Mouse (Mus musculus) neural tube, embryonic 13.5 days (tissue): ENCODE data around the gene Rbm33. TPM values are rescaled to one million over a fixed set of nuclear protein-coding genes. Genes with fewer than 3 reads are reported as not detected.

Source experiments
- ATAC-seq: fragments of 200-750 bp; cut with Nextera tagmentation; 2 replicates; pipeline ENCODE4 v1.8.0; 2017; ENCODE audit warnings: low read depth, mild to moderate bottlenecking, moderate TSS enrichment, moderate library complexity
- H3K27ac ChIP-seq: fragments of 300-500 bp; sonication (generic); replicated peaks from 2 replicates; pipeline ENCODE4 v1.5.1; 2015; ENCODE audit warnings: moderate library complexity, mild to moderate bottlenecking, inconsistent platforms
- H3K27me3 ChIP-seq: fragments of 300-500 bp; sonication (generic); 2 replicates; pipeline ENCODE4 v1.6.1; 2015; ENCODE audit warnings: mild to moderate bottlenecking, inconsistent platforms
- H3K36me3 ChIP-seq: fragments of 300-500 bp; sonication (generic); 2 replicates; pipeline ENCODE4 v1.6.1; 2015; ENCODE audit warnings: mild to moderate bottlenecking, inconsistent platforms
- H3K4me1 ChIP-seq: fragments of 300-500 bp; sonication (generic); replicated peaks from 2 replicates; pipeline ENCODE4 v1.6.1; 2015; ENCODE audit warnings: inconsistent platforms
- H3K4me2 ChIP-seq: fragments of 300-500 bp; sonication (generic); 2 replicates; pipeline ENCODE4 v1.6.1; 2015; ENCODE audit warnings: inconsistent platforms, mild to moderate bottlenecking, moderate library complexity
- H3K4me3 ChIP-seq: fragments of 300-500 bp; sonication (generic); 2 replicates; pipeline ENCODE4 v1.5.1; 2015; ENCODE audit warnings: mild to moderate bottlenecking, inconsistent platforms
- H3K9ac ChIP-seq: fragments of 300-500 bp; sonication (generic); 2 replicates; pipeline ENCODE4 v1.6.1; 2015; ENCODE audit warnings: moderate library complexity, mild to moderate bottlenecking, inconsistent platforms
- H3K9me3 ChIP-seq: fragments of 300-500 bp; sonication (generic); 2 replicates; pipeline ENCODE4 v1.6.1; 2016; ENCODE audit warnings: inconsistent platforms
- WGBS: fragments of 180-500 bp; shearing (Covaris S2); methylation state at CpG from one replicate; pipeline ENCODE4 v1.1.7; 2015; 5-methylcytosine and 5-hydroxymethylcytosine counted together
- polyA plus RNA-seq: library from polyadenylated mRNA; unstranded; fragments of >200 nt; fragmentation: Nextera tagmentation; extraction: Ambion mirVana; gene quantifications from 2 replicates; pipeline ENCODE4 v1.2.1, GENCODE M21; 2015

Rbm33 gene
- polyA plus RNA-seq, 1 experiment from 2014 or later = 13.2 TPM

DNA sequence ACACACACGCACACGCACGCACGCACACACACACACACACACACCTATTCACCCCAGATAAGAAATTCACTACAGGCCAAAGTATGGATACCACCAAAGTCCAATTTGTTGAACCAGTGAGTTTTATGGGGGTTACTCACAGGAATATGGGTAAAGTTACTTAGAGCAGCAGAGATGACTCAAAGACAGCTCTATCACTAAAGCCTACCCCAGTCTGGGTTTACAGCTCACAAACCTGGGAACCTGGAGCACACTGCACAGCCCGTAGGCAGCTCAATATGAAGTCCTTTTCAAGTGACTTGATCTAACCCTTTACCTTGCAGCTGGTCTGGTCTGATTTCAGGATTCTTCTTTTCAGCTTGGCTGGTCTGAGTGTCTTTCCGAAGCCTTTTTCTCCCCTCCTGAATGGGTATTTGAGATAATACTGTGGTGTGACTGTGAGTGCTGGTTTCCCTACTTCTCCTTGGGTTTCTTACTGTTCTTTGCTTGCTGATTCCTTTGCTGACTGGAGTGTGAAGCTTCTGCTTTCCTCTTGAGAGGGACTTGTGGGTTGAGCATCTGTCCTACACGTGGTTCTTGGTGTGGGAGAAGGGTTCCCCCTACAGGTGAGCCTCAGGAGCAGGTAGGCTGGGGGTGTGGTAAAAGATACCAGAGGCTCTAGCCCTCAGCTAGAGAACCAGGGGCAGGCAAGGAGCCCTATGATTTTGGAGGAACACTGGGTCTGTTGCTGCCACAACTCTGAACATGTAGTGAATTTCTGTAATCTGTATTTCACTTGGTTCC, 12.3 kb downstream of the Rbm33 start:
- H3K4me3 ChIP-seq = no peak overlapping the region
- 81% methylated on average over 7 of the region's 7 CpGs for WGBS
- peaks cover 18% of the 10 kb centered on the region for H3K36me3 ChIP-seq
- H3K27ac ChIP-seq = no peak overlapping the region
- no peaks in the 10 kb centered on the region for H3K9me3 ChIP-seq
- no peak overlapping the region for H3K9ac ChIP-seq
- no peak for ATAC-seq
- H3K4me1 ChIP-seq = peaks cover 24% of the 10 kb centered on the region
- H3K27me3 ChIP-seq = no peaks in the 10 kb centered on the region
- no peak overlapping the region for H3K4me2 ChIP-seq

DNA sequence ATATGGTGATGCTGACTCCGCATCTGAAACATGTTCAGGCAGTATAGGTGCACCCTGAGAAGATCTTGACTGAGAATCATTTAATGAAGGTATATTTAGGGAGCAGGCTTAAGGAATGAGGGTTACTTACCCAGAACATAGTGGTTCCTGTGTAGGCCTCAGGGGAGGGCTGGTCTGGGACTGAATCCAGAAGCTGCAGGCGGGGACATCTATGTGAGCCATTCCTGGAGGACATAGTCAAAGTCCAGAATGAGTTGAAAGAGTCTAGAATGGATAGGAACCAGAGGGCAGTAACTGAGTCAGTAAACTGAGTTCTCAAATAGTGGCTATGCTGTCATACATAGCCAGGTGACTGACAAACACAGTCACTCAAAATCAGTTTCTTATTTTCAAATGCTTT, 16.8 kb downstream of the Rbm33 start:
- Histone ChIP-seq H3K4me3 (no peak overlapping the region), H3K4me1 (no peaks in the 10 kb centered on the region), H3K27ac (no peak overlapping the region), H3K9me3 (no peaks in the 10 kb centered on the region), H3K4me2 (no peak overlapping the region), H3K36me3 (peaks cover 50% of the 10 kb centered on the region), H3K9ac (no peak overlapping the region), H3K27me3 (no peaks in the 10 kb centered on the region)
- no peak for ATAC-seq
- 91% methylated on average over 2 of the region's 2 CpGs for WGBS

- H3K27ac ChIP-seq = no peak overlapping the region
- no peaks in the 10 kb centered on the region for H3K9me3 ChIP-seq
- no peak for ATAC-seq
- H3K27me3 ChIP-seq = no peaks in the 10 kb centered on the region
- H3K4me3 ChIP-seq = no peak overlapping the region
- no peaks in the 10 kb centered on the region; the same call in 1 of the 2 replicates for H3K4me1 ChIP-seq
- H3K4me2 ChIP-seq = no peak overlapping the region
- peaks cover 47% of the 10 kb centered on the region for H3K36me3 ChIP-seq
- no peak overlapping the region for H3K9ac ChIP-seq
Measured at GRCm38 (mm10) chr5:28351857-28352513, 35.1 kb downstream of the Rbm33 start.

GRCm38 (mm10) chr5:28355614-28356013, 38.7 kb downstream of the Rbm33 start:
- H3K36me3 ChIP-seq = peaks cover 60% of the 10 kb centered on the region

DNA sequence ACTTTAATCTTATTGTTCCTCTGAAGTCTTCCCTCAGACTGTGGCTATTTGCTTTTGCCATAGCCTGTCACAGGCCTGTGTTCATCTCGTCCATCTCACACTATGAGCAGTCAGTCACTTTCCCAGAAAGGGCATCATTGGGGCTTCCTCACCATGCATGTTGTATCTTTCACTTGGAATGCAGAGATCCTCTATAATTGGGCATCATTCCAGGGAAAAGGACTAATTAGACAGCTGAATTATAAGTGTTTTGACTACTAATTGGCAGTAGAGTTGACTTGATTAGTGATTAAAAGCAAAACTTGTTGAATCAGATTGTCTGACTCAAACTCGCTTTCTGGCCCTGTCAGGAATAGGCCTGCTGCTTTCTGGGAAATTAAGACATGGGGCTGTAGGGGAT, 43.8 kb downstream of the Rbm33 start:
- Histone ChIP-seq H3K4me2 (no peak overlapping the region), H3K27me3 (no peaks in the 10 kb centered on the region), H3K9ac (no peak overlapping the region), H3K36me3 (peaks cover 77% of the 10 kb centered on the region), H3K9me3 (no peaks in the 10 kb centered on the region), H3K4me3 (no peak overlapping the region), H3K4me1 (no peaks in the 10 kb centered on the region; the same call in 1 of the 2 replicates), H3K27ac (no peak overlapping the region)
- no peak for ATAC-seq
- WGBS = 90% methylated on average over 2 of the region's 2 CpGs

More at GRCm38 (mm10) chr5:28355614-28356013, 38.7 kb downstream of the Rbm33 start:
- Histone ChIP-seq H3K27me3 (no peaks in the 10 kb centered on the region), H3K9ac (no peak overlapping the region), H3K4me1 (no peaks in the 10 kb centered on the region; the same call in 1 of the 2 replicates), H3K4me3 (no peak overlapping the region), H3K4me2 (no peak overlapping the region), H3K27ac (no peak overlapping the region), H3K9me3 (no peaks in the 10 kb centered on the region)
- no peak for ATAC-seq

- ATAC-seq = peak; percentile 81
- Histone ChIP-seq H3K4me2 (no peak overlapping the region), H3K4me1 (peaks cover 10% of the 10 kb centered on the region; the same call in 1 of the 2 replicates), H3K9me3 (no peaks in the 10 kb centered on the region), H3K9ac (no peak overlapping the region), H3K27ac (peak overlapping the region; percentile 33), H3K4me3 (no peak overlapping the region), H3K36me3 (peaks cover 52% of the 10 kb centered on the region), H3K27me3 (no peaks in the 10 kb centered on the region)
- 43% methylated on average over 2 of the region's 2 CpGs for WGBS
Measured at GRCm38 (mm10) chr5:28368056-28368455, 51.1 kb downstream of the Rbm33 start.

DNA sequence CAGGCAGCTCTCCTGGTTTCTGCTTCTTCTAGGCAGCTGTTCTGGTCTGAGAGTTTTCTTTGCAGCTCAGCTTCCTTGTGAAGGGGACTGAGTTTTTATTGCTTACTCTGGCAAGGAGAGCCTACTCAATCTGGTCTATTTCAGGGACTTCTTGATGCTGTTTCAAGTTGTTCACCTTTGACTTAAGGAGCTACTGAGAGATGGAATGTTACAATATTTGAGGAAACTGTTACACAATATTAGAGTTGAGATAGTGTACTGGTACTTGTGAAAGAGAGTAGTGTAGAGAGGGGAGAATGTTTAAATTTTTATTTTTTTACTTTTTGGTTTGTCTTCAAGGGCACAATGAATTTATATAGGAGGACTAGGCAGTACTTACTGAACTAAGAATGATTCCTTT, 53.9 kb downstream of the Rbm33 start:
- Histone ChIP-seq H3K9ac (no peak overlapping the region), H3K36me3 (peaks cover 26% of the 10 kb centered on the region), H3K4me3 (no peak overlapping the region), H3K4me2 (no peak overlapping the region), H3K4me1 (peaks cover 18% of the 10 kb centered on the region), H3K27me3 (no peaks in the 10 kb centered on the region), H3K27ac (no peak overlapping the region), H3K9me3 (no peaks in the 10 kb centered on the region)
- no peak for ATAC-seq

GRCm38 (mm10) chr5:28372172-28372664, 55.3 kb downstream of the Rbm33 start:
- peaks cover 18% of the 10 kb centered on the region for H3K4me1 ChIP-seq
- H3K27me3 ChIP-seq = no peaks in the 10 kb centered on the region
- ATAC-seq = no peak
- H3K4me3 ChIP-seq = no peak overlapping the region
- no peaks in the 10 kb centered on the region for H3K9me3 ChIP-seq
- WGBS = 74% methylated on average over 1 of the region's 1 CpGs
- H3K4me2 ChIP-seq = no peak overlapping the region
- H3K36me3 ChIP-seq = peaks cover 17% of the 10 kb centered on the region
- no peak overlapping the region for H3K27ac ChIP-seq
- no peak overlapping the region for H3K9ac ChIP-seq

DNA sequence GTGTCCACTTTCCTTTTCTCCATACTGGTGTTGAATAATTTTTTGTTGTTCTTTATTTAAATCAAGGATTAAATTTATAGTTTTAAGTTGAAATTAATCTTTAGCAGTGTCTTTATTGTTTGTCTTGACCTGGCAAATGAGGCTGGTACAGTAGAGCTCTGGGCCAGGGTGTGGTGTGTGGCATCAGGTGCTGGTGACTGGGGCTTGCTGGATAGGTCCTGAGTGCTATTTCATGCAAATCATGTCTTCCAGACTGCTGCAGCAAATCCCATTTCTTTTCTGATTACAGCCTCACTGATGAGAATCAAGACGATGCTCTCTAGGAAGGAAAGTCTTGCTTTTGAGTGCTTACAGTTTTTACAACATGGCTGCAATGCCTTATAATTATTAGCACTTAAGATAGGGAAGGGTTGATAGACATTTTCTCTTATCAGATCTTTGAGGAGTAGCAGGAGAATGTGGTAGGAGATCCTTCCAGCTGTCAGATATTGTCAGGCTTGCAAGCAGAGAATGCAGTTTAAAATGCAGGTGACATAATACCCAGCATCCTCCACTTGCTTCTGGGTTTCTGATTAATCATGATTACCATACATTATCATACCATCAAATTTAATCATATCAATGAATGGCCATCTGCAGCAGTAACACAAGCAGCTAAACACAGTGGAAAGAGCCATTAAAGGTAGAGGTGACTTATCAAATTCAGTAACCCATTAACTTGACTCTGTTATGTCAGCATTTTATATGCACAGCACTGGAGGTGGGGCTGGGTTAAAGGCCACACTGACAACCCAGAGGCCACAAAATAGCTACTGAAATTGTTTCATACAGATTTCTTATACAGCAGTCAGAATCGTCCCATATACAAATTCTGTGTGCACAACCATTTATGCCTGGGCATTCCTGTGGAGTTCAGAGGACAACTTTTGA, 56.8 kb downstream of the Rbm33 start:
- peaks cover 7% of the 10 kb centered on the region for H3K4me1 ChIP-seq
- no peaks in the 10 kb centered on the region for H3K9me3 ChIP-seq
- ATAC-seq = no peak
- H3K4me2 ChIP-seq = no peak overlapping the region
- no peak overlapping the region for H3K4me3 ChIP-seq
- WGBS = 75% methylated on average over 2 of the region's 2 CpGs
- H3K27ac ChIP-seq = no peak overlapping the region
- H3K36me3 ChIP-seq = peaks cover 19% of the 10 kb centered on the region
- H3K9ac ChIP-seq = no peak overlapping the region
- H3K27me3 ChIP-seq = no peaks in the 10 kb centered on the region

- H3K4me1 ChIP-seq = peaks cover 7% of the 10 kb centered on the region
- no peak overlapping the region for H3K4me3 ChIP-seq
- H3K27ac ChIP-seq = no peak overlapping the region
- H3K36me3 ChIP-seq = peaks cover 24% of the 10 kb centered on the region
- H3K27me3 ChIP-seq = no peaks in the 10 kb centered on the region
- H3K4me2 ChIP-seq = no peak overlapping the region
- H3K9ac ChIP-seq = no peak overlapping the region
- H3K9me3 ChIP-seq = no peaks in the 10 kb centered on the region
- ATAC-seq = no peak
Measured at GRCm38 (mm10) chr5:28377299-28377698, 60.4 kb downstream of the Rbm33 start.

- no peaks in the 10 kb centered on the region for H3K4me1 ChIP-seq
Measured at GRCm38 (mm10) chr5:28382289-28382688, 65.4 kb downstream of the Rbm33 start.

DNA sequence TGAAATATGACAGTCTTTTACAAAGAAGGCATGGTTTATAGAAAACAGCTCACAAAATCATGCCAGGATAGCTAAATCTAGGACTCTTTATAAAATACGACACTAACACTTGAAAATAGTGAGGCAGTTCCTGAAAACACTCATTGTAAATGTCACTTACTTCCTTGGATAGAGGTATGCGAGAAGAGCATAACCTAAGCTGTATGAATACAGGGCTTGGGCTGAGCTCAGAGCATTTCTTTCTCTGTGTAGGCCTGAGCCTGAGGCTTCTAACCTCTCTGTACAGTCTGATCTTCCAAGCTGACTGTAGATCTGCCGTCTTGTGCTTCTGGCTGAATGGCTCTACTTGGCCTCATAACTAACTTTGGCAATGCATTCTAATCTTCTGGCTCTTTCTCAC, 69.9 kb downstream of the Rbm33 start:
- Histone ChIP-seq H3K36me3 (peaks cover 54% of the 10 kb centered on the region), H3K9ac (no peak overlapping the region), H3K4me2 (no peak overlapping the region), H3K4me3 (no peak overlapping the region), H3K9me3 (no peaks in the 10 kb centered on the region), H3K4me1 (no peaks in the 10 kb centered on the region), H3K27ac (no peak overlapping the region), H3K27me3 (no peaks in the 10 kb centered on the region)
- no peak for ATAC-seq
- WGBS = 95% methylated on average over 3 of the region's 3 CpGs

More at GRCm38 (mm10) chr5:28382289-28382688, 65.4 kb downstream of the Rbm33 start:
- no peak overlapping the region for H3K4me2 ChIP-seq
- no peak overlapping the region for H3K9ac ChIP-seq
- H3K9me3 ChIP-seq = no peaks in the 10 kb centered on the region
- peaks cover 40% of the 10 kb centered on the region for H3K36me3 ChIP-seq
- 93% methylated on average over 1 of the region's 1 CpGs for WGBS
- no peak for ATAC-seq
- H3K27ac ChIP-seq = no peak overlapping the region
- H3K4me3 ChIP-seq = no peak overlapping the region
- no peaks in the 10 kb centered on the region for H3K27me3 ChIP-seq
